Mouse (Mus musculus) ES-E14 (cell line): ENCODE results near the gene I830077J02Rik. TPM values are rescaled to one million over a fixed set of nuclear protein-coding genes. Genes with fewer than 3 reads are reported as not detected.

Source experiments
- DNase-seq: peaks from one replicate; pipeline ENCODE4 v3.0.0-alpha.2; 2013; ENCODE audit warnings: low read depth, low spot score
- H3K27ac ChIP-seq: 2 replicates; pipeline ENCODE4 v1.5.1; 2012; ENCODE audit warnings: low read depth, mild to moderate bottlenecking, low read length, moderate library complexity, mixed read lengths; ENCODE audit not compliant: poor library complexity, insufficient read depth, severe bottlenecking
- H3K36me3 ChIP-seq: 2 replicates; pipeline ENCODE4 v1.6.1; 2012; ENCODE audit warnings: mild to moderate bottlenecking, low read length, moderate library complexity, mixed read lengths; ENCODE audit not compliant: control insufficient read depth, poor library complexity, insufficient read depth, severe bottlenecking
- H3K4me1 ChIP-seq, 2 experiments: fragments of 150-350 bp in 1 of 2; sonication (generic) in 1 of 2; 2 replicates each; pipeline ENCODE4 v1.6.1; 2012; ENCODE audit warnings: low read length in 2 of 2, mild to moderate bottlenecking in 1 of 2, mixed read lengths in 1 of 2; ENCODE audit not compliant: control insufficient read depth in 2 of 2, insufficient read depth in 2 of 2, poor library complexity in 1 of 2
- H3K4me3 ChIP-seq, 2 experiments: fragments of 150-350 bp in 1 of 2; sonication (generic) in 1 of 2; 2 replicates each; pipeline ENCODE4 v1.5.1; 2012; ENCODE audit warnings: low read length in 2 of 2, low read depth in 1 of 2, mild to moderate bottlenecking in 1 of 2, mixed read lengths in 1 of 2; ENCODE audit not compliant: insufficient read depth in 1 of 2, poor library complexity in 1 of 2, severe bottlenecking in 1 of 2
- H3K9ac ChIP-seq: 2 replicates; pipeline ENCODE4 v1.6.1; 2012; ENCODE audit warnings: low read depth, mild to moderate bottlenecking, low read length, mixed read lengths; ENCODE audit not compliant: poor library complexity, insufficient read depth, severe bottlenecking
- H3K9me3 ChIP-seq: fragments of 150-350 bp; sonication (generic); 2 replicates; pipeline ENCODE4 v1.6.1; 2012; ENCODE audit warnings: low read depth, mild to moderate bottlenecking, low read length; ENCODE audit not compliant: control insufficient read depth, insufficient read depth
- CHD2 ChIP-seq: IDR thresholded peaks from 2 replicates; pipeline ENCODE4 v1.6.1; 2014; ENCODE audit warnings: mild to moderate bottlenecking, low read depth, low read length, inconsistent platforms
- HCFC1 ChIP-seq: IDR thresholded peaks from 2 replicates; pipeline ENCODE4 v1.6.1; 2012; ENCODE audit warnings: low read length, inconsistent platforms, borderline replicate concordance; ENCODE audit not compliant: insufficient read depth
- MAFK ChIP-seq: IDR thresholded peaks from 2 replicates; pipeline ENCODE4 v1.6.1; 2014; ENCODE audit warnings: mild to moderate bottlenecking, low read depth, low read length, inconsistent platforms; ENCODE audit not compliant: insufficient read depth
- ZC3H11A ChIP-seq: IDR thresholded peaks from 2 replicates; pipeline ENCODE4 v1.6.1; 2012; ENCODE audit warnings: low read depth, mild to moderate bottlenecking, inconsistent platforms, low read length, borderline replicate concordance
- ZNF384 ChIP-seq: IDR thresholded peaks from 2 replicates; pipeline ENCODE4 v1.6.1; 2012; ENCODE audit warnings: low read depth, low read length, inconsistent platforms
- in situ Hi-C, 2 experiments: fragments of 600-800 bp; cut with MboI; formaldehyde crosslinking; loops; one replicate each; pipeline ENCODE4 v1.15.1; 2025; ENCODE audit warnings: low sequenced_read_pairs in 2 of 2, inconsistent platforms in 1 of 2; ENCODE audit not compliant: unreplicated experiment in 2 of 2
- total RNA-seq: library from RNA; depleted of rRNA; stranded (reverse); fragments of 300-350 nt; gene quantifications from 2 replicates; pipeline ENCODE4 v1.2.3, GENCODE M21; 2012

Gene I830077J02Rik
- total RNA-seq, 1 experiment = 0.54 TPM

DNA sequence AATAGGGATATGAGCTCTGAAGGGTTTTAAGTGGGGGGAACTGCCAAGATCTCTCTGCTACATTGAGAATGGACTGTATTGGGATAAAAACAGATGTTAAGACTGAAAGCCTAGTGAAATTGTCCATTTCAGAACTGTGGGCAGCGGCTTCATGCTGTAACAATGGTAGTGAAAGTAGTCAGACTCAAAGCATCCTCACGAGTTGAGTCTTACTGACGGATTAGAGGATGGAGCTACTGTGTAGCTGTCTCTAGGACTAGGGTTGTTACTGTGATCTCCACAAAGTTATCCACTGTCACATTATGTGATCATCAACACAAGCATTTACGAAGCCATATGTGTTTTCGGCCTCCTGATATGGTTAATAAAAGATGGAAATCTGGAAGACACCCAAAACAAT, 25.7 kb upstream of the I830077J02Rik start:
- H3K9ac ChIP-seq = peak overlapping the region; percentile 99
- no peak for DNase-seq
- no peak overlapping the region for H3K27ac ChIP-seq
- H3K4me3 ChIP-seq = peak overlapping the region; percentile 66 to 98
- in situ Hi-C loops = no loop called here
- no peak for TF ChIP-seq MAFK
- H3K36me3 ChIP-seq = peaks cover 26% of the 10 kb centered on the region
- peaks cover 0 to 6% of the 10 kb centered on the region in 2 experiments; a peak in 1 of 4 replicates for H3K4me1 ChIP-seq
- H3K9me3 ChIP-seq = no peaks in the 10 kb centered on the region

DNA sequence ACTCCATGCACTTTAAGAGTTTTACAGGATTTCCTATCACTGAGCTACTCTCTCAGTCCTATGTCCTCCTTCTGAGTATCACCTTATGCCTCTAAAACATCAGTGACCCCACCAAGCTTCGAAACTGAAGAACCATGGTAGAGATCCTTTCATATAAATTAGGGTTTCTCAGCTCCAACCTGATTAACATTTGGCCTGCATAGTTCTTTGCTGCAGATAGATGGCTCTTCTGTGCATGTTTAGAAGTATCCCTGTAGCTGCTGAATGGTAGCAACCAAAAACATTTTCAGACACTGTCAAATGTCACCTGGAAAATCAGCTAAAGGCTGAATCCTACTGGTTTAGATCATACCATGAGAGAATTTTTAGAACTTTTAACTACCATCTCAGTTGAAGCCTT, 24.8 kb upstream of the I830077J02Rik start:
- Histone ChIP-seq H3K4me1 (peaks cover 0 to 6% of the 10 kb centered on the region in 2 experiments; a peak in 1 of 4 replicates), H3K36me3 (peaks cover 19% of the 10 kb centered on the region), H3K27ac (no peak overlapping the region), H3K9ac (no peak overlapping the region), H3K4me3 (no peak overlapping the region), H3K9me3 (no peaks in the 10 kb centered on the region)
- in situ Hi-C loops = no loop called here
- DNase-seq = no peak
- TF ChIP-seq HCFC1 = no peak
- no peak for TF ChIP-seq ZNF384
- no peak for TF ChIP-seq CHD2
- no peak for TF ChIP-seq ZC3H11A
- no peak for TF ChIP-seq MAFK

DNA sequence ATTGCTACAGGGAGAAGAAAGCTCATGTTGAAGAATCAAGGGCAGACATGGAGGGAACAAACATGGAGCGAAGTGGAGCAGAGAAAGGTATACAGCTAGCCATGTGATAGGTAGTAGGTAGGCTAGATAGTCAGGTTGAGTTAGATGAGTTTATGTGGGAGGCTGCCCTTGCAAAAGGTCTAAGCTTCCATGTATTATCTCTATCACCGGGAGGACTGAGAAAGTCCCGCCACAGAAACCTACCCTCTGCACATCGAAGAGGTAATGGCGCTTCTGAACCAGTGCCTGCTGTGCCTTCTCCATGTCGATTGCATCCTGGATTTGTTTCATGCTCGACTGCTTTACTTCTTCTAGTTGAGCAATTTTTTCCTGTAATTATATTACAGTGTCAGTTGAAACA, 18.9 kb upstream of the I830077J02Rik start:
- Histone ChIP-seq H3K9ac (no peak overlapping the region), H3K9me3 (no peaks in the 10 kb centered on the region), H3K27ac (no peak overlapping the region), H3K4me1 (no peaks in the 10 kb centered on the region), H3K4me3 (no peak overlapping the region), H3K36me3 (peaks cover 19% of the 10 kb centered on the region)
- TF ChIP-seq HCFC1 (no peak), CHD2 (no peak), MAFK (no peak), ZNF384 (no peak), ZC3H11A (no peak)
- DNase-seq = no peak
- in situ Hi-C loops = no loop called here

GRCm38 (mm10) chr3:105936111-105936510, 3.6 kb upstream of the I830077J02Rik start:
- H3K9ac ChIP-seq = no peak overlapping the region
- H3K27ac ChIP-seq = no peak overlapping the region
- H3K36me3 ChIP-seq = peaks cover 2% of the 10 kb centered on the region; the same call in 1 of the 2 replicates
- TF ChIP-seq ZC3H11A (no peak), ZNF384 (0 out of 2 replicates have a peak, but pooled peaks have one; percentile 44)
- no peaks in the 10 kb centered on the region for H3K4me1 ChIP-seq
- H3K9me3 ChIP-seq = no peaks in the 10 kb centered on the region
- no peak overlapping the region for H3K4me3 ChIP-seq
- in situ Hi-C loops = no loop called here
- no peak for DNase-seq

GRCm38 (mm10) chr3:105935033-105935432, 2.6 kb upstream of the I830077J02Rik start:
- no peaks in the 10 kb centered on the region for H3K9me3 ChIP-seq
- no peak for DNase-seq
- H3K36me3 ChIP-seq = no peaks in the 10 kb centered on the region; the same call in 1 of the 2 replicates
- no peaks in the 10 kb centered on the region for H3K4me1 ChIP-seq
- in situ Hi-C loops = no loop called here
- no peak overlapping the region for H3K9ac ChIP-seq
- H3K4me3 ChIP-seq = no peak overlapping the region
- H3K27ac ChIP-seq = no peak overlapping the region
- TF ChIP-seq HCFC1 (no peak), CHD2 (no peak), ZC3H11A (no peak), MAFK (no peak), ZNF384 (no peak)
